Mouse (Mus musculus) heart, postnatal 0 days (tissue): ENCODE data around the gene Qrfpr.

ENCODE experiments used
- CTCF ChIP-seq: IDR thresholded peaks from 2 replicates; pipeline ENCODE4 v1.5.1; 2016; ENCODE audit warnings: antibody characterized with exemption, control low read depth, low read depth
- EP300 ChIP-seq: IDR thresholded peaks from 2 replicates; pipeline ENCODE4 v1.6.1; 2016; ENCODE audit warnings: antibody characterized with exemption, low read depth

GRCm38 (mm10) chr3:36210939-36211338 lies 11.2 kb downstream of the Qrfpr start:
- TF ChIP-seq EP300: no peak
- no peak for TF ChIP-seq CTCF
